Mouse (Mus musculus) myocyte (in vitro differentiated cells): Measurements from ENCODE around the gene Mitf.

ENCODE experiments used
- CEBPB ChIP-seq: IDR thresholded peaks from 2 replicates; pipeline ENCODE4 v1.6.1; 2011; ENCODE audit warnings: mild to moderate bottlenecking, moderate library complexity; ENCODE audit not compliant: poor library complexity, insufficient read depth, severe bottlenecking
- MYOG ChIP-seq, 3 experiments: IDR thresholded peaks; one replicate each; pipeline ENCODE4 v1.6.1; 2011; ENCODE audit warnings: control low read depth in 2 of 3, low read depth in 2 of 3, mild to moderate bottlenecking in 2 of 3; ENCODE audit not compliant: insufficient read length in 2 of 3, control insufficient read depth in 1 of 3, insufficient read depth in 1 of 3
- POLR2A ChIP-seq: IDR thresholded peaks from one replicate; pipeline ENCODE4 v1.6.1; 2011; ENCODE audit warnings: low read depth, mild to moderate bottlenecking, control low read depth, moderate library complexity; ENCODE audit not compliant: insufficient read length
- USF1 ChIP-seq: IDR thresholded peaks from one replicate; pipeline ENCODE4 v1.6.1; 2011; ENCODE audit warnings: low read depth, mild to moderate bottlenecking, control low read depth, moderate library complexity

GRCm38 (mm10) chr6:97902205-97902604 lies 95.4 kb downstream of the Mitf start:
- TF ChIP-seq POLR2A (no peak), CEBPB (no peak), MYOG (IDR thresholded peaks at IDR 0.05; ENCODE audit: control insufficient read depth in 1 of 3, insufficient read depth in 1 of 3, insufficient read length in 2 of 3, low read depth in 2 of 3) (no peak), USF1 (no peak)
